Mouse (Mus musculus) gastrocnemius, postnatal 25 days (tissue): ENCODE results near the gene AC131692.1. TPM values are rescaled to one million over a fixed set of nuclear protein-coding genes. Genes with fewer than 3 reads are reported as not detected.
A peak's percentile ranks its signal among the peaks of the same experiment; 100 is the strongest.
"Not testable (repeated sequence)": the region's sequence is repeated elsewhere in the genome, so short reads cannot be mapped to it uniquely, and the experiment has no call there.

ENCODE experiments used
- DNase-seq: peaks from one replicate; pipeline ENCODE4 v3.0.0; 2022
- total RNA-seq, 2 experiments: library from RNA; stranded (reverse); gene quantifications; 1 replicate in 1 of 2; 2 replicates in 1 of 2; pipeline ENCODE4 v1.2.3; 2021

AC131692.1 gene
- total RNA-seq, 2 experiments from 2014 or later, result not detected

GRCm38 (mm10) chr19:6117346-6117985, 23.2 kb downstream of the AC131692.1 start:
- no peak for DNase-seq

GRCm38 (mm10) chr19:6117986-6118676, 23.9 kb downstream of the AC131692.1 start, which contains the start of gene Sac3d1:
Sac3d1 (minus strand) TSS chr19:6118650.
- DNase-seq, result peak; percentile 84

- no peak for DNase-seq
These were observed 24.5 kb downstream of the AC131692.1 start for GRCm38 (mm10) chr19:6118677-6119185.

DNA sequence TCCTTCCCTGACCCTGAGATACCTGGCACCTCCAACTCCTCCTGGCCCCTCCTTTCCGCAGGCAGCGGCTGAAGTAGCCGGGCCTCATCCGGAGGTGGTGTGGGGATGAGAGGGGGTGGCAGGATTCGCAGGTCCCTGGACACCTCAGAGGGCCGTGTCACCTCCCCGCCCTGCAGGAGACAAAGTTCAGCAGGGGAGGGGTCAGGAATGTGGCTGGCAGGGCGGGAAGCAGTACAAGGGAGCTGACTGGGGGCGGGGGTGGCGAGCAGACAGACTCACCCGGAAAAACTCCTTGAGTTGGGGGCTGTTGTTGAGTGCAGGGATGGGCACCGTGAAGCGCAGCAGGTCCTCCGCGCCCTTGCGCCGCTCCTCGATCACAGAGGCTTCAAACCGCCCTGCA, 27.5 kb downstream of the AC131692.1 start:
- no peak for DNase-seq

DNA sequence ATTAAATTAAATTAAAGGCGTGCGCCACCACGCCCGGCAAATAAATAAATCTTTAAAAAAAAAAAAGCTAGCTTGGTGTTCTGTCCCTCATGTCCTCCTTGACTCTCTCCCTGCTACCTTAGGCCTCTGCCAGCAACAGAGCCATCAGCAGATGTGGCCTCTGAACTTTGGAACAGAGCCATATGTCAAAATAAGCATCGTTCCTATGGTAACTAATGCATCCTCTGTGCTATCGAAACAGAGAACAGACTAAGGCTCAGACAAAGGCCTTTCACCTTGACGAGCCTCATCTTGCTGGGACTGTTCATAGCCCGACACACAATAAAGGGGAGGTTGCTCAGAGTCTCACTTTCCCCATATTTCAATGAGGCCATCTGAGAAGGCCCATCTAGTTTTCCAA, 29.1 kb downstream of the AC131692.1 start:
- no peak for DNase-seq

- no peak for DNase-seq
These were observed 30.7 kb downstream of the AC131692.1 start for GRCm38 (mm10) chr19:6124898-6125297.

DNA sequence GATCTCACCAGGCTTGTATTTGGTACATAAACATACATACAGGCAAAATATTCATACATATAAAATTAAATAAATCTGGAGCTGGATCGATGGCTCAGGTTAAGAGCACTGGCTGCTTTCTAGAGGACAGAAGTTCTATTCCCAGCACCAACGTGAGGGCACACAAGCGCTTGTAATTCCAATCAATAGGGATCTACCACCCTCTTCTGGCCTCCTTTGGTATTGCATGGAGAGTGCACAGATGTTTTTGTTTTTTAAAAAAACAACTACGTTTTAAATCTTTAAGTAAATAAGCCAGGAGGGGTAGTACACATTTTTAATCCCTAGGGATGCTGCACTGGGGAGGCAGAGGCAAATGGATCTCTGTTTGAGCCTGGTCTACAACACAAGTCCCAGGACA, 32.1 kb downstream of the AC131692.1 start:
- DNase-seq, result no peak

DNA sequence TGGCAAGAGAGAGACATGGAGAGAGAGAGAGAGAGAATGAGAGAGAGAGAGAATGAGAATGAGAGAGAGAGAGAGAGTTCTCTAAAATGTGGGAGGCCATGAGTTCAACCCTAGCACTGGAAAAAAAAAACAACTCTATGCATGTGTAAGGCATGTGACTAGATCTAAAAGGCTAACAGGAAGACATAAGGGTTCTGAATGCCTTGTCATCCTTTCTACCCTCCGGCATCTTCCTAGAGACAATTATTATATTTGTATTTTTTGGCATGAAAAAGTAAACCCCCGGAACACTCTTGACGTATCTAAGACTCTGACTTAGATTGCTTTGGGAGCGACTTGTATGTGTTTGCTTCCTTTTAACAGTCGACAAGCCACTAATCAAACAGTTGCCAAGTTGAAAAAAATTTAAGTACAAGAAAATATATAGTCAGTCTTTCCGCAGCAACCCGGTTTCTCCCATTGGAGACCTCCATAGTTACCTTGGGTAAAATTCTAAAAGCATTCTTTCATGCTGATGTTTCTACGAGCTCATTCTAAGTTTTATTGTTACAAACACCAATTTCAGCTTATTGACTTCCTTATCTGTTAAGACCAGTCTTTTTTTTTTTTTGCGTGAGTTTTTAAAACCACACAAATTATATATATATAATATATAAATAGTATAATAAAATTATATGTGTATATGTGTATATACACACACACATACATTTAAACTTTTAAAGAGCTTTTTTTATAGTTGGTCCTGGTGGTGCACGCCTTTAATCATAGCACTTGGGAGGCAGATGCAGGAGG, 32.8 kb downstream of the AC131692.1 start:
- DNase-seq, result no peak

GRCm38 (mm10) chr19:6127760-6128341, 33.6 kb downstream of the AC131692.1 start, which contains the start of gene Snx15:
Snx15 (minus strand) TSS chr19:6128304.
- peak; percentile 93 for DNase-seq

- not testable (repeated sequence) for DNase-seq
These were observed 36.4 kb downstream of the AC131692.1 start for GRCm38 (mm10) chr19:6130414-6131128.

- DNase-seq, result no peak
These were observed 38.1 kb downstream of the AC131692.1 start for GRCm38 (mm10) chr19:6132171-6132827.

- not testable (repeated sequence) for DNase-seq
These were observed 39.0 kb downstream of the AC131692.1 start for GRCm38 (mm10) chr19:6133197-6133596.

- DNase-seq, result no peak
These were observed 42.2 kb downstream of the AC131692.1 start for GRCm38 (mm10) chr19:6136397-6136796.

- no peak for DNase-seq
These were observed 45.5 kb downstream of the AC131692.1 start for GRCm38 (mm10) chr19:6139701-6140100.

- DNase-seq, result no peak
These were observed 46.1 kb downstream of the AC131692.1 start for GRCm38 (mm10) chr19:6140374-6140677.

GRCm38 (mm10) chr19:6140678-6141393, 46.6 kb downstream of the AC131692.1 start, which contains the start of gene Batf2:
Batf2 (plus strand) TSS chr19:6140983.
- DNase-seq, result peak; percentile 90

DNA sequence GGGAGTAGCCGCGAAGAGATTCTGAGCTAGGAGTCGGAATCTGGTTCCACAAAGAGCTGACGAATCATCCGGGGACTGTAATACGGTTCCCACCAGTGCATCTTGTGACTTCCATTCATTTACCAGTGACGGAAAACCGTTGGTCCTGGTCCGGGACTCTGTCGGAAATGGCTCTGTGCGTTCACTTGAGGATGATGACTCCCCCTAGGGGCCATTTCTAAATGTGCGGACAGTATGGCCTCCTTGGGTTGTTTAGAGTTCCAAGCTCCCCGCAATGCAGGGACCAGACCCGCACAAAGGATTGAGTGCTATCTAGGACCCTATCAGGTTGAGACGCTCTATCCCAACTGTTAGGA, 47.2 kb downstream of the AC131692.1 start, which contains the start of gene Arl2:
Arl2 (minus strand) TSS at position 155 of the 356 bp plus-strand sequence.
- peak; percentile 59 for DNase-seq

GRCm38 (mm10) chr19:6144842-6145241, 50.6 kb downstream of the AC131692.1 start:
- DNase-seq, result no peak
